Mouse (Mus musculus) gastrocnemius, postnatal 36 days (tissue): ENCODE measurements around the gene Pacsin3. TPM values are rescaled to one million over a fixed set of nuclear protein-coding genes. Genes with fewer than 3 reads are reported as not detected.
A peak's percentile ranks its signal among the peaks of the same experiment; 100 is the strongest.

Experiments
- DNase-seq, 2 experiments: peaks; one replicate each; pipeline ENCODE4 v3.0.0; 2022
- intact Hi-C: fragments of 180-260 bp; cut with DNase I; formaldehyde crosslinking; loops from one replicate; pipeline ENCODE4 v1.15.1; 2025
- total RNA-seq, 2 experiments: library from RNA; stranded (reverse); gene quantifications; 2 replicates each; pipeline ENCODE4 v1.2.3; 2021

Gene Pacsin3
- total RNA-seq, 2 experiments from 2014 or later: 333 to 372 TPM

GRCm38 (mm10) chr2:91291197-91292007 is 35.6 kb downstream of the Pacsin3 start:
- peak; percentile 60 to 62 for DNase-seq

GRCm38 (mm10) chr2:91294226-91294625 is 38.5 kb downstream of the Pacsin3 start:
- no peak for DNase-seq
- intact Hi-C loops: no loop called here

More at GRCm38 (mm10) chr2:91291197-91292007, 35.6 kb downstream of the Pacsin3 start:
- intact Hi-C loops: no loop called here

GRCm38 (mm10) chr2:91295895-91296294 is 40.1 kb downstream of the Pacsin3 start:
- DNase-seq: no peak
- intact Hi-C loops: no loop called here

- no peak for DNase-seq
- intact Hi-C loops: no loop called here
These were observed 43.4 kb downstream of the Pacsin3 start for GRCm38 (mm10) chr2:91299156-91299555.

- intact Hi-C loops: no loop called here
- no peak for DNase-seq
These were observed 45.0 kb downstream of the Pacsin3 start for GRCm38 (mm10) chr2:91300784-91301183.

GRCm38 (mm10) chr2:91301836-91302235 is 46.1 kb downstream of the Pacsin3 start:
- intact Hi-C loops: no loop called here
- DNase-seq: no peak

GRCm38 (mm10) chr2:91302845-91303244 is 47.1 kb downstream of the Pacsin3 start:
- no peak for DNase-seq
- intact Hi-C loops: no loop called here

- no peak for DNase-seq
- intact Hi-C loops: no loop called here
These were observed 50.2 kb downstream of the Pacsin3 start for GRCm38 (mm10) chr2:91305926-91306325.

- intact Hi-C loops: no loop called here
- DNase-seq: no peak
These were observed 50.8 kb downstream of the Pacsin3 start for GRCm38 (mm10) chr2:91306589-91306988.

GRCm38 (mm10) chr2:91308680-91309079 is 52.9 kb downstream of the Pacsin3 start:
- intact Hi-C loops: no loop called here

GRCm38 (mm10) chr2:91309546-91309945 is 53.8 kb downstream of the Pacsin3 start:
- DNase-seq: no peak
- intact Hi-C loops: no loop called here

More at GRCm38 (mm10) chr2:91308680-91309079, 52.9 kb downstream of the Pacsin3 start:
- no peak for DNase-seq

GRCm38 (mm10) chr2:91312578-91313311 is 57.0 kb downstream of the Pacsin3 start:
- intact Hi-C loops: loop anchor here (10.0 kb wide), 1 partner anchor 312 kb away; no protein-coding TSS in a partner anchor
- DNase-seq: no peak

GRCm38 (mm10) chr2:91314184-91314583 is 58.4 kb downstream of the Pacsin3 start:
- no peak for DNase-seq
- intact Hi-C loops: loop anchor here (10.0 kb wide), 1 partner anchor 311 kb away; no protein-coding TSS in a partner anchor

Other genes with a start within 250 kb of the Pacsin3 start
- 10 to 100 TPM; 21.7 to 23.9 TPM for gene Rapsn, start 220.3 kb upstream of the Pacsin3 start, total RNA-seq
- 100 to 1,000 TPM; 223 to 229 TPM for gene Psmc3, start 201.9 kb upstream of the Pacsin3 start, total RNA-seq
- 10 to 100 TPM; 21.1 to 21.7 TPM for gene Slc39a13, start 185.5 kb upstream of the Pacsin3 start, total RNA-seq
- 1 to 10 TPM in 1 of 2 experiments, under 1 TPM in 1; 0.91 to 1.1 TPM for gene Spi1, start 173.6 kb upstream of the Pacsin3 start, total RNA-seq
- not detected for gene Mybpc3, start 137.8 kb upstream of the Pacsin3 start, total RNA-seq
- gene Madd, start 72.1 kb upstream of the Pacsin3 start, total RNA-seq: 1 to 10 TPM; 4.1 to 5.0 TPM
- 10 to 100 TPM; 17.3 to 19.1 TPM for gene Nr1h3, start 53.1 kb upstream of the Pacsin3 start, total RNA-seq
- gene Acp2, start 53.1 kb upstream of the Pacsin3 start, total RNA-seq: 10 to 100 TPM; 13.0 to 14.3 TPM
- gene Ddb2, start 19.0 kb upstream of the Pacsin3 start, total RNA-seq: 1 to 10 TPM; 2.1 to 2.6 TPM
- gene Arfgap2, start 9.0 kb downstream of the Pacsin3 start, total RNA-seq: 100 to 1,000 TPM; 131 to 132 TPM
- gene 1110051M20Rik, start 188.8 kb downstream of the Pacsin3 start, total RNA-seq: 10 to 100 TPM; 12.3 to 12.6 TPM
- gene Lrp4, start 201.6 kb downstream of the Pacsin3 start, total RNA-seq: 1 to 10 TPM; 7.2 to 7.3 TPM